Mouse (Mus musculus) ZHBTc4 (cell line): ENCODE results near the gene Olfr594.
"Not testable (repeated sequence)": the region's sequence is repeated elsewhere in the genome, so short reads cannot be mapped to it uniquely, and the experiment has no call there.

Experiments
- DNase-seq: peaks from one replicate; pipeline ENCODE4 v3.0.0-alpha.2; 2011; ENCODE audit warnings: low read depth, low spot score

Olfr594 gene

GRCm38 (mm10) chr7:103216696-103217095 lies at the start of gene Olfr594:
TSS of gene Olfr594 (plus strand) at chr7:103216996.
- no peak for DNase-seq

GRCm38 (mm10) chr7:103169697-103170096 lies 47.1 kb upstream of the Olfr594 start:
- DNase-seq: no peak

- DNase-seq: no peak
Measured at GRCm38 (mm10) chr7:103178240-103178639, 38.6 kb upstream of the Olfr594 start, which contains the start of gene Olfr591. TSS of gene Olfr591 (minus strand) at chr7:103178340.

- not testable (repeated sequence) for DNase-seq
Measured at GRCm38 (mm10) chr7:103184503-103184902, 32.3 kb upstream of the Olfr594 start, which contains the start of gene Olfr592. TSS of gene Olfr592 (plus strand) at chr7:103184803.

DNA sequence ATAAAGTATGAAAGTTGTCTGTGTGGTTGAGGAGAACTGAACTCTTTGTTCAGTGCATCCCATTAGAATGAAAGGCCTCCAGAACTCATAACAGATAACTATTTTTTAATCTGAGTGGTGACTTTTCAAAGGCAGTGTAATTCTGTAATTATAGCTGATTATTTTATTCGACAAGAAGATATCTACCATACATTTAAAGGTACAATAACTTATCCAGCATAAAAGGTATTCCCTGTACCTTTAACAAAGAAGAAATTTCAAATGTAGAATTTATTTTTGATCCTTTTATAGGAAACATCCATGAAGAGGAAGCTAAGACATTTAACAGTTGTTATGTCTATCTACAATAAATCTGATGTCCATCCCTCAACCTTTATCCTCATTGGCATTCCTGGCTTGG lies 5.2 kb upstream of the Olfr594 start, which contains the start of gene Olfr593:
Gene Olfr593 (plus strand): TSS at position 301 of the 400 bp plus-strand sequence.
- no peak for DNase-seq

GRCm38 (mm10) chr7:103212050-103212449 lies 4.7 kb upstream of the Olfr594 start:
- not testable (repeated sequence) for DNase-seq

- not testable (repeated sequence) for DNase-seq
Measured at GRCm38 (mm10) chr7:103252405-103252804, 35.6 kb downstream of the Olfr594 start, which contains the start of gene Usp17ld. TSS of gene Usp17ld (minus strand) at chr7:103252505.
